ENCODE assay signal across 8 mouse cellular contexts in the genomic region with DNA sequence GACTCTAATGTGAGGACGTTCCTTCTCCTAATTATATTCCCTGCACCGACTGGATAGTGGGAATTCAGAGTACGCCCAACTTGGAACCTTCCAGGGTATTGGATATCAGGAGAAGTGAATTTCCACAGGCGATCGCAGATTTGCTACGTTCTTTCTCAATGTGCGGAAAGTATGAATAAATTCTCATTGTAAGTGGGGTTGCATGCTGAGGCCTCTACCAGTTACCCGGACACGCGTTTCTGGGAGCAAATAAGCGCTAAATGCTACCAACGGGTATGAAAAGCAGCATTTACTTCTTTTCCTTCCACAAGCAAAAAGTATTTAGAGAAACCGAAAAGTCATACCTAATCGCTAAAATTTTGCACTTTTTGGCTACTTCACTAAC. TPM values are rescaled to one million over a fixed set of nuclear protein-coding genes. Genes with fewer than 3 reads are reported as not detected.
DNase-seq lines count a peak whose midpoint lies in the region; ATAC-seq and TF ChIP-seq lines count a peak whose summit lies in the region.

No protein-coding gene starts in this region.

- H3K27ac ChIP-seq in left cerebral cortex, adult 2 months: peak overlapping the region; percentile 80
- H3K27ac ChIP-seq in cortical plate, adult 2 months (ENCODE audit: insufficient read depth, low read length): no peak overlapping the region
- peak overlapping the region; percentile 90 for H3K27ac ChIP-seq in neural tube, embryonic 12.5 days

- WGBS in neural tube, embryonic 12.5 days: 0% methylated on average over 14 of the region's 14 CpGs

- no peak for ATAC-seq in neural tube, embryonic 12.5 days (ENCODE audit: low FRiP score, low read depth)
- no peak for ATAC-seq in activated CD4-positive, CD25-positive, alpha-beta regulatory T cell, adult 4 months

- DNase-seq in left cerebral cortex, adult 2 months (ENCODE audit: extremely low spot score in 1 of 2, low spot score in 2 of 2): no peak
- no peak for DNase-seq in left cerebral cortex, adult 8-10 months (ENCODE audit: low spot score in 2 of 2)
- peak; percentile 62 for DNase-seq in induced T-regulatory cell, adult 2 months (ENCODE audit: low read depth)
- DNase-seq in right cerebral cortex, adult 18-20 months: no peak
- DNase-seq in ovary, postnatal 14 days (ENCODE audit: low spot score): no peak

- no peak for TF ChIP-seq CTCF in left cerebral cortex, adult 2 months (IDR thresholded peaks at IDR 0.05)
- TF ChIP-seq CTCF in cortical plate, adult 2 months (IDR thresholded peaks at IDR 0.05; ENCODE audit: extremely low read depth, insufficient read depth, low read length): no peak

- peaks cover 3% of the 10 kb centered on the region; the same call in 1 of the 2 replicates for H3K4me1 ChIP-seq in cortical plate, adult 2 months (ENCODE audit: control insufficient read depth, insufficient read depth, low read length)
- peaks cover 30% of the 10 kb centered on the region for H3K4me1 ChIP-seq in neural tube, embryonic 12.5 days

- no peaks in the 10 kb centered on the region for H3K9me3 ChIP-seq in neural tube, embryonic 12.5 days

- no peaks in the 10 kb centered on the region for H3K27me3 ChIP-seq in neural tube, embryonic 12.5 days (replicated peaks)

- intact Hi-C loops in left cerebral cortex, adult 2 months (cut with DNase I): loop anchor here (5.0 kb wide), 1 partner anchor 335 kb away; a partner anchor contains a TSS

- peak overlapping the region; percentile 87 for H3K4me3 ChIP-seq in left cerebral cortex, adult 2 months
- H3K4me3 ChIP-seq in cortical plate, adult 2 months (ENCODE audit: insufficient read depth, low read length): peak overlapping the region; percentile 55
- peak overlapping the region; percentile 100 for H3K4me3 ChIP-seq in neural tube, embryonic 12.5 days

- no peaks in the 10 kb centered on the region for H3K36me3 ChIP-seq in neural tube, embryonic 12.5 days

- peak overlapping the region; percentile 87 for H3K4me2 ChIP-seq in neural tube, embryonic 12.5 days (replicated peaks)

- no peak for TF ChIP-seq POLR2A in cortical plate, adult 2 months (IDR thresholded peaks at IDR 0.05; ENCODE audit: extremely low read depth, insufficient read depth, low read length)

- H3K9ac ChIP-seq in neural tube, embryonic 12.5 days: peak overlapping the region; percentile 98

RNA-seq across cellular contexts. Expression of a gene that starts 1.2 kb away (rescaled TPM):
- total RNA-seq in left cerebral cortex, adult 2 months (2021): 10 to 100 TPM; 68.0 to 73.2 TPM
- 10 to 100 TPM; 57.2 to 66.6 (median 62.1) TPM for total RNA-seq in left cerebral cortex, adult 8-10 months (2022)
- polyA plus RNA-seq in cortical plate, adult 2 months (2012; rRNA removed): 12.4 and 13.0 TPM in 2 replicates
- polyA plus RNA-seq in neural tube, embryonic 12.5 days (2016; fragmentation: Nextera tagmentation; extraction: Ambion mirVana): 21.1 and 21.3 TPM in 2 replicates
- polyA plus RNA-seq in activated CD4-positive, CD25-positive, alpha-beta regulatory T cell, adult 4 months (2017; shearing (Covaris generic)): 10 to 100 TPM in 1 of 2 experiments, 1 to 10 TPM in 1; 9.3 to 15.9 TPM
